Mouse (Mus musculus) small intestine, adult 2 months (tissue): ENCODE measurements around the gene Cyp1a1. TPM values are rescaled to one million over a fixed set of nuclear protein-coding genes. Genes with fewer than 3 reads are reported as not detected.
A peak's percentile ranks its signal among the peaks of the same experiment; 100 is the strongest.
"Not testable (repeated sequence)": the region's sequence is repeated elsewhere in the genome, so short reads cannot be mapped to it uniquely, and the experiment has no call there.

ENCODE experiments used
- H3K27ac ChIP-seq: fragments of 200-500 bp; 2 replicates; pipeline ENCODE4 v1.5.1; 2012; ENCODE audit warnings: low read depth, low read length, control low read depth, inconsistent platforms; ENCODE audit not compliant: insufficient read depth
- H3K27me3 ChIP-seq: fragments of 200-500 bp; 2 replicates; pipeline ENCODE4 v1.6.1; 2012; ENCODE audit warnings: mild to moderate bottlenecking, moderate library complexity, low read length, inconsistent platforms; ENCODE audit not compliant: control insufficient read depth, insufficient read depth
- H3K36me3 ChIP-seq: fragments of 200-500 bp; 2 replicates; pipeline ENCODE4 v1.6.1; 2012; ENCODE audit warnings: mild to moderate bottlenecking, low read length, control low read depth, inconsistent platforms; ENCODE audit not compliant: control insufficient read depth, insufficient read depth
- H3K4me1 ChIP-seq: fragments of 200-500 bp; 2 replicates; pipeline ENCODE4 v1.6.1; 2012; ENCODE audit warnings: low read length, inconsistent platforms, mixed read lengths; ENCODE audit not compliant: control insufficient read depth, insufficient read depth, insufficient read length
- H3K4me3 ChIP-seq: fragments of 200-500 bp; 2 replicates; pipeline ENCODE4 v1.5.1; 2012; ENCODE audit warnings: low read depth, mild to moderate bottlenecking, control low read depth, inconsistent platforms, low read length, moderate library complexity
- CTCF ChIP-seq: fragments of 200-500 bp; IDR thresholded peaks from 2 replicates; pipeline ENCODE4 v1.5.1; 2012; ENCODE audit warnings: low read depth, mild to moderate bottlenecking, control low read depth, inconsistent platforms, low read length, moderate library complexity, mixed read lengths; ENCODE audit not compliant: insufficient replicate concordance, insufficient read length; ENCODE audit errors: extremely low read depth
- POLR2A ChIP-seq: fragments of 200-500 bp; IDR thresholded peaks from 2 replicates; pipeline ENCODE4 v1.6.1; 2012; ENCODE audit warnings: low read depth, mild to moderate bottlenecking, control low read depth, inconsistent platforms, low read length, moderate library complexity
- WGBS: fragments of 180-500 bp; shearing (Covaris S2); methylation state at CpG from one replicate; pipeline ENCODE4 v1.1.7; 2018; 5-methylcytosine and 5-hydroxymethylcytosine counted together
- polyA plus RNA-seq: library from polyadenylated mRNA; depleted of rRNA; stranded (reverse); fragments of >200 nt; gene quantifications from 2 replicates; pipeline ENCODE4 v1.2.3, GENCODE M21; 2012

Gene Cyp1a1
- polyA plus RNA-seq, 1 experiment, result 0.79 TPM

- Histone ChIP-seq H3K4me1 (peaks cover 8% of the 10 kb centered on the region), H3K27ac (no peak overlapping the region), H3K27me3 (no peaks in the 10 kb centered on the region), H3K4me3 (no peak overlapping the region), H3K36me3 (0 out of 2 replicates have a peak, but pooled peaks cover 2% of the 10 kb centered on the region)
- 93% methylated on average over 3 of the region's 3 CpGs for WGBS
- TF ChIP-seq POLR2A (no peak), CTCF (no peak)
These were observed 18.8 kb downstream of the Cyp1a1 start for GRCm38 (mm10) chr9:57706496-57706895.

GRCm38 (mm10) chr9:57708068-57708719 is 20.5 kb downstream of the Cyp1a1 start, which contains the start of gene Edc3:
Gene Edc3, plus strand, starts transcription at chr9:57708540.
- H3K27me3 ChIP-seq, result no peaks in the 10 kb centered on the region
- peaks cover 6% of the 10 kb centered on the region for H3K36me3 ChIP-seq
- H3K4me1 ChIP-seq, result peaks cover 8% of the 10 kb centered on the region
- WGBS, result under 1% methylated on average over 23 of the region's 23 CpGs
- H3K4me3 ChIP-seq, result peak within 1 kb of the TSS; percentile 97
- TF ChIP-seq CTCF, result no peak
- no peak; the same call in 1 of the 2 replicates for TF ChIP-seq POLR2A
- H3K27ac ChIP-seq, result peak within 1 kb of the TSS; percentile 78

GRCm38 (mm10) chr9:57708720-57709274 is 21.1 kb downstream of the Cyp1a1 start:
- WGBS, result under 1% methylated on average over 39 of the region's 39 CpGs

GRCm38 (mm10) chr9:57710214-57710613 is 22.5 kb downstream of the Cyp1a1 start:
- 78% methylated on average over 5 of the region's 5 CpGs for WGBS
- H3K4me3 ChIP-seq, H3K27me3 ChIP-seq, H3K4me1 ChIP-seq, H3K27ac ChIP-seq: not testable (repeated sequence)
- peaks cover 24% of the 10 kb centered on the region for H3K36me3 ChIP-seq

More at GRCm38 (mm10) chr9:57708720-57709274, 21.1 kb downstream of the Cyp1a1 start:
- H3K27me3 ChIP-seq, result no peaks in the 10 kb centered on the region
- peaks cover 11% of the 10 kb centered on the region for H3K36me3 ChIP-seq
- TF ChIP-seq POLR2A, result no peak
- TF ChIP-seq CTCF, result no peak
- peak overlapping the region; percentile 97 for H3K4me3 ChIP-seq
- H3K4me1 ChIP-seq, result peaks cover 8% of the 10 kb centered on the region
- peak overlapping the region; percentile 78 for H3K27ac ChIP-seq

GRCm38 (mm10) chr9:57712194-57712593 is 24.5 kb downstream of the Cyp1a1 start:
- peaks cover 3% of the 10 kb centered on the region; the same call in 1 of the 2 replicates for H3K4me1 ChIP-seq
- TF ChIP-seq POLR2A (no peak), CTCF (no peak)
- 89% methylated on average over 2 of the region's 2 CpGs for WGBS
- peaks cover 41% of the 10 kb centered on the region for H3K36me3 ChIP-seq
- H3K27ac ChIP-seq, result no peak overlapping the region
- no peak overlapping the region for H3K4me3 ChIP-seq
- no peaks in the 10 kb centered on the region for H3K27me3 ChIP-seq

GRCm38 (mm10) chr9:57718408-57718807 is 30.7 kb downstream of the Cyp1a1 start:
- no peaks in the 10 kb centered on the region for H3K27me3 ChIP-seq
- H3K4me3 ChIP-seq, result no peak overlapping the region
- TF ChIP-seq POLR2A, result no peak
- no peak for TF ChIP-seq CTCF
- no peak overlapping the region for H3K27ac ChIP-seq
- peaks cover 47% of the 10 kb centered on the region for H3K36me3 ChIP-seq
- 87% methylated on average over 7 of the region's 7 CpGs for WGBS
- H3K4me1 ChIP-seq, result no peaks in the 10 kb centered on the region; the same call in 1 of the 2 replicates

GRCm38 (mm10) chr9:57720736-57721135 is 33.0 kb downstream of the Cyp1a1 start:
- peaks cover 3% of the 10 kb centered on the region; the same call in 1 of the 2 replicates for H3K4me1 ChIP-seq
- no peak overlapping the region for H3K4me3 ChIP-seq
- WGBS, result 91% methylated on average over 3 of the region's 3 CpGs

More at GRCm38 (mm10) chr9:57720736-57721135, 33.0 kb downstream of the Cyp1a1 start:
- no peaks in the 10 kb centered on the region for H3K27me3 ChIP-seq
- no peak overlapping the region for H3K27ac ChIP-seq
- H3K36me3 ChIP-seq, result peaks cover 30% of the 10 kb centered on the region
- TF ChIP-seq CTCF, result no peak
- TF ChIP-seq POLR2A, result no peak
